Mouse (Mus musculus): Measurements from ENCODE around the gene Heg1. TPM values are rescaled to one million over a fixed set of nuclear protein-coding genes. Genes with fewer than 3 reads are reported as not detected.

Heg1 gene
- polyA plus RNA-seq, 1 experiment from 2014 or later: 17.3 TPM

GRCm38 (mm10) chr16:33774972-33775371, 90.8 kb downstream of the Heg1 start:
- Histone ChIP-seq H3K27me3 (ENCODE audit: insufficient read depth, low read length) (no peaks in the 10 kb centered on the region), H3K36me3 (ENCODE audit: insufficient read depth, low read length) (no peaks in the 10 kb centered on the region), H3K4me3 (ENCODE audit: low read length) (no peak overlapping the region), H3K9me3 (ENCODE audit: low read length) (no peaks in the 10 kb centered on the region), H3K9ac (replicated peaks; ENCODE audit: low read length) (no peak overlapping the region), H3K4me2 (replicated peaks; ENCODE audit: low read depth, low read length) (no peak overlapping the region), H3K27ac (ENCODE audit: low read length) (no peak overlapping the region), H3K4me1 (ENCODE audit: insufficient read depth, low read length) (no peaks in the 10 kb centered on the region)
- WGBS: 63% methylated on average over 3 of the region's 3 CpGs
- no peak for ATAC-seq (ENCODE audit: low FRiP score, low TSS enrichment)

- Histone ChIP-seq H3K4me1 (ENCODE audit: insufficient read depth, low read length) (no peaks in the 10 kb centered on the region), H3K36me3 (ENCODE audit: insufficient read depth, low read length) (no peaks in the 10 kb centered on the region), H3K9me3 (ENCODE audit: low read length) (no peaks in the 10 kb centered on the region), H3K27me3 (ENCODE audit: insufficient read depth, low read length) (no peaks in the 10 kb centered on the region), H3K9ac (replicated peaks; ENCODE audit: low read length) (no peak overlapping the region), H3K4me2 (replicated peaks; ENCODE audit: low read depth, low read length) (no peak overlapping the region), H3K4me3 (ENCODE audit: low read length) (no peak overlapping the region), H3K27ac (ENCODE audit: low read length) (no peak overlapping the region)
- ATAC-seq (ENCODE audit: low FRiP score, low TSS enrichment): no peak
- 81% methylated on average over 1 of the region's 1 CpGs for WGBS
Measured at GRCm38 (mm10) chr16:33775733-33776335, 91.7 kb downstream of the Heg1 start.

GRCm38 (mm10) chr16:33776766-33777529, 92.8 kb downstream of the Heg1 start:
- Histone ChIP-seq H3K4me2 (replicated peaks; ENCODE audit: low read depth, low read length) (no peak overlapping the region), H3K36me3 (ENCODE audit: insufficient read depth, low read length) (no peaks in the 10 kb centered on the region), H3K27ac (ENCODE audit: low read length) (no peak overlapping the region), H3K9ac (replicated peaks; ENCODE audit: low read length) (no peak overlapping the region), H3K9me3 (ENCODE audit: low read length) (no peaks in the 10 kb centered on the region), H3K4me1 (ENCODE audit: insufficient read depth, low read length) (no peaks in the 10 kb centered on the region), H3K4me3 (ENCODE audit: low read length) (no peak overlapping the region), H3K27me3 (ENCODE audit: insufficient read depth, low read length) (no peaks in the 10 kb centered on the region)
- whole genome bisulfite sequencing: 69% methylated on average over 7 of the region's 7 CpGs
- ATAC-seq (ENCODE audit: low FRiP score, low TSS enrichment): no peak

GRCm38 (mm10) chr16:33777607-33778006, 93.4 kb downstream of the Heg1 start:
- no peak overlapping the region for H3K9ac ChIP-seq (replicated peaks; ENCODE audit: low read length)
- H3K36me3 ChIP-seq (ENCODE audit: insufficient read depth, low read length): no peaks in the 10 kb centered on the region
- ATAC-seq (ENCODE audit: low FRiP score, low TSS enrichment): no peak
- H3K4me1 ChIP-seq (ENCODE audit: insufficient read depth, low read length): no peaks in the 10 kb centered on the region
- no peaks in the 10 kb centered on the region for H3K27me3 ChIP-seq (ENCODE audit: insufficient read depth, low read length)
- H3K4me2 ChIP-seq (replicated peaks; ENCODE audit: low read depth, low read length): no peak overlapping the region
- no peaks in the 10 kb centered on the region for H3K9me3 ChIP-seq (ENCODE audit: low read length)
- no peak overlapping the region for H3K4me3 ChIP-seq (ENCODE audit: low read length)
- H3K27ac ChIP-seq (ENCODE audit: low read length): no peak overlapping the region
- WGBS: 90% methylated on average over 6 of the region's 6 CpGs

- no peak for ATAC-seq (ENCODE audit: low FRiP score, low TSS enrichment)
- Histone ChIP-seq H3K36me3 (ENCODE audit: insufficient read depth, low read length) (no peaks in the 10 kb centered on the region), H3K9ac (replicated peaks; ENCODE audit: low read length) (no peak overlapping the region), H3K4me3 (ENCODE audit: low read length) (no peak overlapping the region), H3K9me3 (ENCODE audit: low read length) (no peaks in the 10 kb centered on the region), H3K27ac (ENCODE audit: low read length) (no peak overlapping the region), H3K27me3 (ENCODE audit: insufficient read depth, low read length) (no peaks in the 10 kb centered on the region), H3K4me2 (replicated peaks; ENCODE audit: low read depth, low read length) (no peak overlapping the region), H3K4me1 (ENCODE audit: insufficient read depth, low read length) (no peaks in the 10 kb centered on the region)
- 68% methylated on average over 5 of the region's 5 CpGs for WGBS
Measured at GRCm38 (mm10) chr16:33781789-33782728, 97.9 kb downstream of the Heg1 start.

GRCm38 (mm10) chr16:33782729-33783091, 98.5 kb downstream of the Heg1 start:
- Histone ChIP-seq H3K9me3 (ENCODE audit: low read length) (no peaks in the 10 kb centered on the region), H3K4me1 (ENCODE audit: insufficient read depth, low read length) (no peaks in the 10 kb centered on the region), H3K36me3 (ENCODE audit: insufficient read depth, low read length) (no peaks in the 10 kb centered on the region), H3K4me3 (ENCODE audit: low read length) (no peak overlapping the region), H3K27ac (ENCODE audit: low read length) (no peak overlapping the region), H3K27me3 (ENCODE audit: insufficient read depth, low read length) (no peaks in the 10 kb centered on the region), H3K4me2 (replicated peaks; ENCODE audit: low read depth, low read length) (no peak overlapping the region), H3K9ac (replicated peaks; ENCODE audit: low read length) (no peak overlapping the region)
- no peak for ATAC-seq (ENCODE audit: low FRiP score, low TSS enrichment)
- WGBS: 77% methylated on average over 1 of the region's 1 CpGs

GRCm38 (mm10) chr16:33784547-33784946, 100.4 kb downstream of the Heg1 start:
- no peak overlapping the region for H3K4me3 ChIP-seq (ENCODE audit: low read length)
- no peaks in the 10 kb centered on the region for H3K9me3 ChIP-seq (ENCODE audit: low read length)
- H3K4me1 ChIP-seq (ENCODE audit: insufficient read depth, low read length): no peaks in the 10 kb centered on the region
- no peaks in the 10 kb centered on the region for H3K27me3 ChIP-seq (ENCODE audit: insufficient read depth, low read length)
- H3K9ac ChIP-seq (replicated peaks; ENCODE audit: low read length): no peak overlapping the region
- H3K27ac ChIP-seq (ENCODE audit: low read length): no peak overlapping the region
- no peaks in the 10 kb centered on the region for H3K36me3 ChIP-seq (ENCODE audit: insufficient read depth, low read length)
- WGBS: 89% methylated on average over 1 of the region's 1 CpGs
- ATAC-seq (ENCODE audit: low FRiP score, low TSS enrichment): no peak
- no peak overlapping the region for H3K4me2 ChIP-seq (replicated peaks; ENCODE audit: low read depth, low read length)

- H3K27ac ChIP-seq (ENCODE audit: low read length): no peak overlapping the region
- H3K4me1 ChIP-seq (ENCODE audit: insufficient read depth, low read length): no peaks in the 10 kb centered on the region
- H3K36me3 ChIP-seq (ENCODE audit: insufficient read depth, low read length): no peaks in the 10 kb centered on the region
- H3K4me2 ChIP-seq (replicated peaks; ENCODE audit: low read depth, low read length): no peak overlapping the region
- WGBS: 55% methylated on average over 8 of the region's 8 CpGs
- H3K9ac ChIP-seq (replicated peaks; ENCODE audit: low read length): no peak overlapping the region
- no peaks in the 10 kb centered on the region for H3K27me3 ChIP-seq (ENCODE audit: insufficient read depth, low read length)
- H3K4me3 ChIP-seq (ENCODE audit: low read length): no peak overlapping the region
- no peak for ATAC-seq (ENCODE audit: low FRiP score, low TSS enrichment)
- no peaks in the 10 kb centered on the region for H3K9me3 ChIP-seq (ENCODE audit: low read length)
Measured at GRCm38 (mm10) chr16:33785092-33785704, 101.0 kb downstream of the Heg1 start.

- no peak overlapping the region for H3K9ac ChIP-seq (replicated peaks; ENCODE audit: low read length)
- WGBS: 81% methylated on average over 7 of the region's 7 CpGs
- no peak overlapping the region for H3K27ac ChIP-seq (ENCODE audit: low read length)
- no peaks in the 10 kb centered on the region for H3K27me3 ChIP-seq (ENCODE audit: insufficient read depth, low read length)
- no peak for ATAC-seq (ENCODE audit: low FRiP score, low TSS enrichment)
- H3K4me2 ChIP-seq (replicated peaks; ENCODE audit: low read depth, low read length): no peak overlapping the region
- no peak overlapping the region for H3K4me3 ChIP-seq (ENCODE audit: low read length)
- no peaks in the 10 kb centered on the region for H3K36me3 ChIP-seq (ENCODE audit: insufficient read depth, low read length)
- H3K9me3 ChIP-seq (ENCODE audit: low read length): no peaks in the 10 kb centered on the region
- no peaks in the 10 kb centered on the region for H3K4me1 ChIP-seq (ENCODE audit: insufficient read depth, low read length)
Measured at GRCm38 (mm10) chr16:33786657-33787390, 102.7 kb downstream of the Heg1 start.
